Mouse (Mus musculus) mesoderm, embryonic 11.5 days (tissue): ENCODE measurements around the gene 4930451I11Rik.
A peak's percentile ranks its signal among the peaks of the same experiment; 100 is the strongest.

Experiments
- DNase-seq: peaks from one replicate; pipeline ENCODE4 v3.0.0-alpha.2; 2012; ENCODE audit warnings: low read depth, low spot score

The 4930451I11Rik gene

GRCm38 (mm10) chr7:126800269-126801056 lies 31.0 kb downstream of the 4930451I11Rik start:
- no peak for DNase-seq

GRCm38 (mm10) chr7:126799468-126800268 lies 31.8 kb downstream of the 4930451I11Rik start:
- DNase-seq = no peak

GRCm38 (mm10) chr7:126799050-126799467 lies 32.4 kb downstream of the 4930451I11Rik start:
- DNase-seq = peak; percentile 98

- DNase-seq = no peak
Measured at GRCm38 (mm10) chr7:126798127-126799049, 33.1 kb downstream of the 4930451I11Rik start.

GRCm38 (mm10) chr7:126797411-126798126 lies 33.9 kb downstream of the 4930451I11Rik start, which contains the start of gene Fam57b:
TSS of gene Fam57b (plus strand) at chr7:126797668.
- no peak for DNase-seq

GRCm38 (mm10) chr7:126796350-126796932 lies 35.0 kb downstream of the 4930451I11Rik start:
- DNase-seq = no peak

- no peak for DNase-seq
Measured at GRCm38 (mm10) chr7:126795387-126796317, 35.8 kb downstream of the 4930451I11Rik start.

- no peak for DNase-seq
Measured at GRCm38 (mm10) chr7:126794271-126794605, 37.2 kb downstream of the 4930451I11Rik start.

GRCm38 (mm10) chr7:126793456-126794270 lies 37.8 kb downstream of the 4930451I11Rik start:
- no peak for DNase-seq

- no peak for DNase-seq
Measured at GRCm38 (mm10) chr7:126792721-126793443, 38.6 kb downstream of the 4930451I11Rik start.

GRCm38 (mm10) chr7:126791851-126792720 lies 39.4 kb downstream of the 4930451I11Rik start, which contains the start of gene Ppp4c:
TSS of gene Ppp4c (minus strand) at chr7:126792496.
- peak; percentile 98 for DNase-seq

- DNase-seq = no peak
Measured at GRCm38 (mm10) chr7:126789141-126789540, 42.3 kb downstream of the 4930451I11Rik start.

- DNase-seq = no peak
Measured at GRCm38 (mm10) chr7:126786142-126786541, 45.3 kb downstream of the 4930451I11Rik start.

- no peak for DNase-seq
Measured at GRCm38 (mm10) chr7:126785056-126785455, 46.4 kb downstream of the 4930451I11Rik start.

GRCm38 (mm10) chr7:126784469-126784868 lies 47.0 kb downstream of the 4930451I11Rik start:
- DNase-seq = no peak

GRCm38 (mm10) chr7:126782693-126783092 lies 48.7 kb downstream of the 4930451I11Rik start:
- DNase-seq = no peak
